Mouse (Mus musculus): ENCODE data around the gene Flg. TPM values are rescaled to one million over a fixed set of nuclear protein-coding genes. Genes with fewer than 3 reads are reported as not detected.

Gene Flg
- polyA plus RNA-seq (2014; fragmentation: Illumina TruSeq; extraction: RNeasy Lipid Tissue Mini Kit (QIAGEN cat#74804)), result not detected

DNA sequence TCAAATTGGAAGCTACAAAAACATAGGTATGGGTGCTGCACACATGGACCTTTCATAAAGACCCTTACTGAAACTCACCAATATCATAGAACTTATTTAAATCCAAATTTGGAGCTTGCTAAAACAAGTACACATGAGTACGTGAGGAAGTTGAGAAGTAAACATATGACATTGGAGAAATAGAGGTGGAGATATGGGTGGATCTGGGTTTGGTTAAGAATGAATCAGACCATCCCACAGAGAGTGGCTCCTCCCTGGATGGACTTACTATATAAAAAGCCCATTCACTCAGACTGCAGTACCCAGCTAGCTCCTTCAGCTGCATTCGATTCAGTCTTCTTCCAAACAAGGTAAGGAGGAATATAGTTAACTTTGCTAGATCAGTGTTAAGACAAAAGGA lies at the start of gene Flg:
Flg (plus strand) TSS at position 301 of the 400 bp plus-strand sequence.

DNA sequence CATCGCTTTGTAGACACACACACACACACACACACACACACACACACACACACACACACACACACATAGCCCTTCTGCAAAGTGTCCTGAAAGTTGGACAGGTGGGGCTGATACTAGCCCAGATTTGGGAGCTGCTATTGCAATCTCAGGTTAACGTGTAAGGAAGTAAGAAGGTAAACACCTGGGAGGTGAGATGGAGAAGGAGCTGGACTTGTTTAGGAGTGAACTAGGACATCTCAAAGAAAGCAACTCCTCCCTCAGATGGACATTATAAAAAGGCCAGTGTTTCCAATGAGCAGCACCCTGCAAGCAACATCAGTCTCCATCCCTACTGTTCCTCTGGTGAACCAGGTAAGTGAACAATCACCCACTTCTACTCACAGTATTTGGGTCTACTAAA lies 46.1 kb downstream of the Flg start, which contains the start of gene Hrnr:
Hrnr (plus strand) TSS at position 301 of the 400 bp plus-strand sequence.

Other genes with a start within 250 kb of the Flg start
- not detected for gene Gm4858, start 204.7 kb upstream of the Flg start, polyA plus RNA-seq (2014; fragmentation: Illumina TruSeq; extraction: RNeasy Lipid Tissue Mini Kit (QIAGEN cat#74804))
- not detected for gene Crnn, start 128.7 kb upstream of the Flg start, polyA plus RNA-seq (2014; fragmentation: Illumina TruSeq; extraction: RNeasy Lipid Tissue Mini Kit (QIAGEN cat#74804))
- not detected for gene Flg2, start 76.2 kb upstream of the Flg start, polyA plus RNA-seq (2014; fragmentation: Illumina TruSeq; extraction: RNeasy Lipid Tissue Mini Kit (QIAGEN cat#74804))
- gene Hrnr, start 46.2 kb downstream of the Flg start, polyA plus RNA-seq (2014; fragmentation: Illumina TruSeq; extraction: RNeasy Lipid Tissue Mini Kit (QIAGEN cat#74804)), result not detected
- gene Rptn, start 120.2 kb downstream of the Flg start, polyA plus RNA-seq (2014; fragmentation: Illumina TruSeq; extraction: RNeasy Lipid Tissue Mini Kit (QIAGEN cat#74804)), result not detected
- gene Tchh, start 168.8 kb downstream of the Flg start, polyA plus RNA-seq (2014; fragmentation: Illumina TruSeq; extraction: RNeasy Lipid Tissue Mini Kit (QIAGEN cat#74804)), result 0.66 TPM
- gene Tchhl1, start 195.2 kb downstream of the Flg start, polyA plus RNA-seq (2014; fragmentation: Illumina TruSeq; extraction: RNeasy Lipid Tissue Mini Kit (QIAGEN cat#74804)), result not detected
- 296 TPM for gene S100a11, start 247.0 kb downstream of the Flg start, polyA plus RNA-seq (2014; fragmentation: Illumina TruSeq; extraction: RNeasy Lipid Tissue Mini Kit (QIAGEN cat#74804))